Mouse (Mus musculus) NIH3T3 (cell line): ENCODE data around the gene Gm21988.

Experiments used
- DNase-seq: peaks from one replicate; pipeline ENCODE4 v3.0.0-alpha.2; 2012; ENCODE audit warnings: low read depth

Gene Gm21988

DNA sequence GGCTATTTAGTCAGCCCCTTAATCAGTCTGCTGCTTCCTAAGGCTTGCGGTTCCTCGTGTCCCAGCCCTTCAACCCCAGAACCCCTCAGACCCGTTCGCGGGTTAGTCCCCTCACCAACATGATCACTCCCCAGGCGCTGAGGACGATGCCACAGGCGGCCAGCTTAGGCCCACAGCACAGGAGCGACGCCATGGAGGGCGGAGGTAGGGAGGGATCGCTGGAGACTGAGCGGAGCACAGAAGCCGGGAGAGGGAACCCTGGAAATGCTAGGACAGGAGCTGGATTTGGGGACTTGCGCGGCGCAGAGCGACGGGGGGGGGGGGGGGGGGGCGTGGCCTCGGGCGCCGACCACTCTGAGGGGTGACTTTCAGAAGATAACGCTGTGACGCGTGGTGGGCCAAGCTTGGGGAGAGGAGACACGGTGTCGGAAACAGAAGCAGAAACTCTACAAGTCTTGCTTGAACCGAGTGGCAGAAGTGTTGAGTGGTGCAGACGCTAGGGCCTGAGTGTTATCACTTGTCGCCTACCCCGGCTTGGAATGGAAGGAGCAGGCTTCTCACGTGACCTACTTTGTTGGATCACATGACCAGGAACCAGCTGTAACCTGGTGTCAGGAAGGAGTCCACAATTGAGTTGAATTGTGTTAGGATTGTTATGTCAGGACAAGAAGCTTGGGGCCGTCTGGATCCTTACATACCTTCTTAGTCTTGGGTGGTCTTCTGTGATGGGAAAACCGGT, at the start of gene Gm21988, which contains the start of gene Rnasek:
Gene Gm21988 (minus strand): TSS at position 290 of the 739 bp plus-strand sequence.
Gene Rnasek (minus strand): TSS at position 302 of the 739 bp plus-strand sequence.
- peak; percentile 90 for DNase-seq

DNA sequence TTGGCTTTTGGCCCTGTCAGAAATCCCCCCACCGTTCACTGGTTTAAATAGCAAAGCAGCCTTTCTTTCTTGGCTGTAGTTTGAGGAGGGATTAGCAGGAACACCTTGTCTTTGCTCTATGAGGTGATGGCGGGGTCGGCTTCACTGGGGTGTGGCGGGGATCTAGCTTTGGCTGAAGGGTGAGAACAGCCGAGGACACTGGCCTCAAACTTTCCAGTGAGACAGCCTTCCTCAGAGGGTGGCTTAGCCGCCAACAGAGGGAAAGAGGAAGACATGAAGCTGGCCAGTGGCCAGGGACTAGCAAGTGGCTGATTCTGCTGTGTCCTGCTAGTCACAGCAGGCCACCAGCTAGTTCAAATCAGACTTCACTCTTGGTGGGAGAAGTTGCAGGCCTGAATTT, 49.6 kb upstream of the Gm21988 start:
- no peak for DNase-seq

DNA sequence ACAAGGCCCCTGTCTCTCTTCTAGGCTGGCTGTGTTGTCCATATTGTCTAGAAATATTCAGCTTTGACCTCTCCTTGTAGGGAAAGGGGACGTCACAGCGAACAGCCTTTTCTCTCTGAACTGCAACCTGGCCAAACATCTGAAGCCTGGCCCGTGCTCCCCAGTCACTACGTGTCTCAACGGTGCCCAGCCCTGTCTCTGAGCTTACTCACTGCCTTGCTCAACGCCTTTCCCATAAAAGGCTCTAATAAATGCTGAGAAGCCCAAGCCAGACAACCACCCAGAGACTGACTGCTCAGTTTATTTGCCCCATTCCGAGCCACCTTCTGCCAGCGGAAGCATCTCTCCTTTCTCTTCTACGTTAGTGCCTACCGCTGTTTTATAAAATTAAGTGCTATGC, 48.5 kb upstream of the Gm21988 start:
- peak; percentile 22 for DNase-seq

- DNase-seq: no peak
Measured at GRCm38 (mm10) chr11:70285686-70286085, 46.1 kb upstream of the Gm21988 start.

DNA sequence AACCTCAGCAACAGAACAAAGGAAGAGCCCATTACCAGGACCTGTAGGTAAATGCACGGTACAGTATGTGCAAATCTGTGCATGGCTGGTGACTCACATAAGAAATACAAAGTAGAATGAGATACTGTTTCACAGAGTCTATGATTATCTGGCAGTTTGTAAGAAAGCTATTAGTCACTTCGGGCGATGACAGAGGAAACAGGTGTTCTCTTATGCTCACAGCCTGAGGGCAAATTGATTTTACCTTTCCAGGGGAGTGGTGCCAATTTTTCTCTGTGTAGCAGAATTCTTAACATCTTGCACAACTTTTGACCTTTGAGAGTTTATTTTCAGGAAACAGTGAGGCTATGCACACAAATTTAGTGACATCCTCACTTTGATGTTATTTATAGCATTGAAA, 45.1 kb upstream of the Gm21988 start:
- DNase-seq: peak; percentile 26

- no peak for DNase-seq
Measured at GRCm38 (mm10) chr11:70283666-70284065, 44.0 kb upstream of the Gm21988 start.

- DNase-seq: no peak
Measured at GRCm38 (mm10) chr11:70280441-70280840, 40.8 kb upstream of the Gm21988 start.

- no peak for DNase-seq
Measured at GRCm38 (mm10) chr11:70278961-70279360, 39.3 kb upstream of the Gm21988 start.

- DNase-seq: peak; percentile 70
Measured at GRCm38 (mm10) chr11:70271641-70272040, 32.0 kb upstream of the Gm21988 start.

GRCm38 (mm10) chr11:70266405-70266804, 26.8 kb upstream of the Gm21988 start:
- peak; percentile 46 for DNase-seq

DNA sequence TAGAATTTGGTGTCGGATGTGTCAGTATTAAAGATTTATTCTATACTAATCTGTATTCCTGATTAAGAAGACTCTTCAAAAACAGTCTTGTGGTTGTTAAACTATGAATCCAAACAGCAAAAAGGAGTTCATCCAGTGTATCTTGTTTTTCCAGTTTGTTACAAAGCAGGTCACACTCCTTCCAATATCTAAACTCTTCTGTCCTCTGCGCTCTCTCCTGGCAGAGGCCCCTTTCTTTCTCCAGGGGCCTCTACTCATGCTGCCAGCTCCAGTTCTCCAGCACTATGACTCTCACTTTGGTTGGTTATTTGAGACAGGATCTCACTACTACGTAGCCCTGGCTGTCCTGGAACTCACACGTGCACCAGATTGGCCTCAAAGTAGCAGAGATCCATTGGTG, 26.2 kb upstream of the Gm21988 start:
- no peak for DNase-seq

DNA sequence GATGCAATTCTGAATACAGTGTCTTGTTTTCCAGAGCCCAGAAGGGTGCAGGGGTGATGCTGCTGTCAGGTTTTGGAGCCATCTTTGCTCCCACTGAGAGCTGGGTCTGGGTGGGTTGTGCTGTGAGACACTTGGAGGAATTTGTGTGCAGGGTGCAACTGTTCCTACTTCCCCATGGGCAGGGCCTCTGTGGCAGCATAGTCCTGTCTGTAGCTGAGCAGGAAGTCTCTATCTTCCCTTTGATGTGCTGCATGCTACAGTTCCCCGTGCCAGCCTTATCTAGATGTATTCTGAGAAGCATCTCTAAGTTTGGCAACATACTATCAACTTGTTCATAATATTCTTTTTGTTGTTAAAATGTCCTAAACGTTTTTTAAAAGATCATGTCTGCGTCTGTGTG, 25.6 kb upstream of the Gm21988 start:
- DNase-seq: no peak

DNA sequence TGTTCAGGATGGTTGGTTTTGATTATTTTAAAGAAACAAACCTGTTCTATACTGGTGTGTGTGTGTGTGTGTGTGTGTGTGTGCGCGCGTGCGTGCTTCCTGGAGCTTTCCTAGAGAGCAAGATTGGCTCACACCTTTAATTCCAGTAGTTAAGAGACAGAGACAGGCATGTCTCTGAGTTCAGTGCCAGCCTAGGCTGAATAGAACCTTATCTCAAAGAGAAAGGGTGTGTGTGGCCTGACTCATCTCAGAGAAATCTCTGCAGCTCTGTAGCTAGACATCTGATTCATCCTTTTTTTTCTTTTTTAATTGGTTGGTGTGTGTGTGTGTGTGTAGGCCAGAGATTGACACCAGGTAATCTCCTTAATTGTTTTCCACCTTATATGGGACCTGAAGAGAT, 19.4 kb upstream of the Gm21988 start:
- DNase-seq: peak; percentile 33

DNA sequence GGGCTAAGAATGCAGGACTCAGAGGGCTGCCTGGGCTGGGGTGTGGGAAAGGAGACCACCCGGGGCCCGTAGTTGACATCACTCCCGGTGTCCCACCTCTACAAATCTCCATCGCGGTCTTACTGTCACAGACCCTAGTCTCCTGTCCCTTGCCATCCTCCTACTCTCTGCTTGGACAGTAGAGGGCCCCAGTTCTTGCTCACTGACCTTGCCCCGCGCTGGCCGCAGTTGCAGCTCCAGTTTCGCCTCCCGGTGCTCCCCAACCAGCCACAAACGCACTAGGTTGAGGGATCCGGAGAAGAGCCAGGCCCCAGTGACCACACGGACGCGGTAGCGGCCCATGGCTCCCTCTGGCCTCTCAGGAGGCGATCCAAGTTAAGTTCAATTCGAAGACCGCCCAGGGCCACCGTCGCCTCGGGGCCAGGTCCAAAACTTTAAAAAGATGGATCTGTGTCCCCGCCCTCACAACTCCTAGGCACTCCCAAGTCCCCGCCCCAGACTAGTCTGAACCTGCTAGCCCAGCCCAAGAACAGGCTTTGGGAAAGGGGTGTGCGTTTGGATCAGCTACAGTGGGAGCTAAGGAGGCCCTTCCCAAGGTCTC, 15.4 kb upstream of the Gm21988 start, which contains the start of gene Alox12:
Gene Alox12 (minus strand): TSS at position 423 of the 601 bp plus-strand sequence.
- no peak for DNase-seq

DNA sequence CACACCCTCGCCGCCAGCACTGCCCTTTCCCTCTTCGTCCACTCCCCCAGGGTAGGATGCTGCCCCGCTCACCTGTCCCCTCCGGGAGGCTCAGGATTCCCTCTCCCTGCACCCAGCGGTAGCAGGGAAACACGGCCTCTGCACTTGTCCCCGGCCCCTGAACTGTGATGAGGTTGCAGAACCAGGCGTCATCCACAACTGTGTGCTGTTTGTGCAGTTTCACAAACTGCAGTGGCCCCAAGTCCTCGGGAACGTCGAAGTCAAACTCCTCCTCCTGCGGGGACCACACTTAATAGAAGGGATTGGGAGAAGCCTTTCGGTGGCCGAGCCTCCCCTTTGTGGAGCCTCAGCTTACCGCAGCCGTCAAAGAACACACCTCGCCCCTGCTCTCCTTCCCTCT, 14.7 kb upstream of the Gm21988 start:
- no peak for DNase-seq

DNA sequence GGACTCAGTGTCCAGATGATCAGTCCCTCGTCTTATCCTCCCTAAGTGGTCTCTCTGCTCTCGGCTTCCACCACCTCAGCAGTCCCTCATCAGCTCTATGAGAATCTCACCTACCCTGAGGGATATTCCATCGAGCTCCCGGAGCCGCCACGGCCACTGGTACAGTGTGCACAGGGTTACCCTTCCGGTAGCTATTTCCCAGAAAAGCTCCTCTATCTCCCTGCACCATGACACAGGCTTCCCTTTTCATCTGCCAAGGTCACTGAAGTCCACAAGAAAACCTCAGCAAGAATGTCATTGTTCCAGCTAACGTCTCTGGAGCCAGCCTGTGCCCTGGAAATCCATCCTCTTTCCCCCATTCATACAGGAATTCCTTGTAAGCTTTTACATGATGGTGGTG, 12.2 kb upstream of the Gm21988 start:
- no peak for DNase-seq

GRCm38 (mm10) chr11:70250150-70250549, 10.5 kb upstream of the Gm21988 start:
- DNase-seq: no peak

- peak; percentile 83 for DNase-seq
Measured at GRCm38 (mm10) chr11:70247136-70247845, 7.7 kb upstream of the Gm21988 start.

DNA sequence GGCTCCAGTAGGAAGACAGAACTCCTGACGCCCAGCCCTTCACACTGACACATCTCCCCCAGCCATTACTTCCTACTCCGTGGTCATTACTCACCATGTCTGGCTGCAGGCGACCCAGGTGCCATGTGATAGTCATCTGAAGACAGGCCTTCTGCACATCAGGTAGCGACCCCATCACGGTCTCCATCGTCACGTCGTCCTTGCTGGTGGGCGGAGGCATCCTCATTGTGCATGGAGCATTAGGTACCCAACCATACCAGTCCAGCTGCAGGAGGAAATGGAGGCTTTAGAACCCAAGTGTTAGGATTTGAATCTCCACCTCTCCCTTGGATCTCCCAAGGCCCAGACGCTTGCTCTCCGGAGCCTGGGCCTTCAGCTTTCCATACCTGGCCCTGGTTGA, 3.0 kb upstream of the Gm21988 start:
- no peak for DNase-seq

- DNase-seq: peak; percentile 57
Measured at GRCm38 (mm10) chr11:70238591-70239440, 814 bp downstream of the Gm21988 start.

DNA sequence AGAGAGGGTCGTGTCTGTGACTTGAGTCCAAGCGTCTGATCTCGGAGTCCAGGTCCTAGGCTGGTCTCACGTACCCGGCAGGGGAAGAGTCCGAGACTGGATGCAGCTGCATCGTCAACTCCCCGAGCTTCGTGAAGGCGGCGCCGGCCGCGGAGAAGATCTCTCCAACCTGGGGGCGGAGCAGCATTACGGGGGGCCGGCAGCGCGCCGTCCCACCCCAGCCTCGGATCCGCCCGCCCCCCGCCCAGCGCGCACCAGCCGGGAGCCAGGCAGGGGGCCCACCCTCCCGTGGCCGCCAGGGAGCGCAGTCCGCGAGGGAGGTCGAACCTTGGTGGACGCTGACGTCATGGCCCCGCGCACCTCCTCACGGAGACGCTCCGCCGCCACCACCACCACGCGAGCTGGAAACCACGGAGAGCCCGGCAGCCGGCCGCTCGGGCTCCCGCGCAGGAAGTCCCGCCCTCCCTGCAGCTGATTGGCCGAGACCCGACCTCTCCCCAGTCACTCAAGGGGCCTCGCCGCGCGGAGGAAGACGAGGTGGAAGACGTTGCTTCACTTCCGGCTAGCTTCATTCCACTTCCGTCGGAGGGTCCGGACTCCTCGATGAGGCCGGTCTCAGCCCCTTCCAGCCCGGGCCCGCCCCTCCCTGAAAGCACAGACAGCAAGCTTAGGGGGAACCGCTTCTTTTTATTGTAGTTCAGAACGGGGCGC, 2.0 kb downstream of the Gm21988 start, which contains the start of gene 0610010K14Rik:
Gene 0610010K14Rik (minus strand): TSS at position 458 of the 711 bp plus-strand sequence.
- peak; percentile 99 for DNase-seq
